Mouse (Mus musculus): ENCODE data around the gene Myh3.

GRCm38 (mm10) chr11:67061311-67061710 is 16.8 kb upstream of the Myh3 start:
- TF ChIP-seq CTCF (IDR thresholded peaks at IDR 0.05) (no peak), EP300 (IDR thresholded peaks at IDR 0.05) (no peak)
